Mouse (Mus musculus): ENCODE data around the gene Kiss1r.

- TF ChIP-seq CTCF (IDR thresholded peaks at IDR 0.05; ENCODE audit: low read depth) (no peak), EP300 (IDR thresholded peaks at IDR 0.05; ENCODE audit: low read depth) (no peak)
Observed at GRCm38 (mm10) chr10:79873715-79874289, 43.0 kb upstream of the Kiss1r start.

Measured in heart, postnatal 0 days (tissue).